Comparison of ENCODE assay signal across 27 mouse cellular contexts in the genomic region with DNA sequence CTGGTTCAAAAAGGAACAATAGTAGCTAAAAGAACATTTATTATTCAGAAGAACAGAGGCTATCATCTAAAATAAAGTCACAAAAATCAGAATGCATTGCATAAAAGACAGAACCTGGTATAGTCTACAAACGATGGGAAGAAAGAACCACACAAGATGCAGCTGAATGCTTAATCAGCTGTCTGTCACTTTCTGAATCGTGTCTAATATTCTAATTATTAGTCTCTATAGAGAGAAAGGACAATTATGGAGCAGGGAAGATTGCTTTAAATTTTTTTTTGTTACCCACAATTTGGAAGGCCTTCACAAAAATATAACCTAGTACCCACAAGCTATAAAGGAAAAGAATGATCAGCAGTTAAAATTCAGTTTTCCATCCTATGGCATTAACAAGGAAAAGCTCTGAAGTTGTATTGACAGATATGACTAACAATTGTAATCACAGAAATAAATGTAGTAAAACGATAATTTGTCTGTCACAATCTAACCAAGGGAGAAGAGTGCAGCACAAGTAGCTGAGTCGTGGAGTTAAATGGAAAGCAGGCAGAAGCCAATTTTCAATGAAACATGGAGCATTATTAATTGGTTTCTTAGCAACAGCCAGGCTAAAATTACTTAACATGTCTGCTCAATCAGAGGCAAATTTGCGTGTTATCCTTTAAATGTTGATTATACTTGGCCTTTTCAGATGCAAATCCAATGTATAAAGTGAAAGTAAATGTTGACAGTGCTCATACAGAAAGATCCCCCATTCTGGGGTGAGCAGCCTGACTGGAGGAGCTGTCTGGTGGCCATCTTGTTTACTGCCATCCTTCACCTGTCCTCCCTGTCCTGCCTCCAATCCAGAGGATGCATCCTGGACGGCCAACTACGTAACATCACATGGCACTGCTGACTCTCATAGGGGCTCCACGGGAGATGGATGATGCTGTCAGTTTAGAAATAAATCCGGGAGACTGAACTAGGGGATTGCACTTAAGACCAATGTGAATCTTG. TPM values are rescaled to one million over a fixed set of nuclear protein-coding genes. Genes with fewer than 3 reads are reported as not detected.
DNase-seq lines count a peak whose midpoint lies in the region; ATAC-seq lines count a peak whose summit lies in the region.
"Had no signal": no experiment of that assay in that cellular context is flagged by ENCODE, and none has a peak within 500 bp of the region (broad histone marks: within the 10 kb centered on the region; RNA-seq: fewer than 3 reads in every experiment).

No protein-coding gene starts in this region.

- no peak for ATAC-seq in hindbrain, embryonic 15.5 days (ENCODE audit: low FRiP score, low read depth)
- no peak for ATAC-seq in hindbrain, embryonic 14.5 days (ENCODE audit: low FRiP score)
- ATAC-seq in midbrain, embryonic 14.5 days (ENCODE audit: low FRiP score, low TSS enrichment), result no peak
- peak; percentile 83 for ATAC-seq in forebrain, embryonic 16.5 days
- ATAC-seq in megakaryocyte, adult 5-6 weeks (ENCODE audit: poor library complexity, severe bottlenecking), result no peak
- ATAC-seq: intestine, embryonic 16.5 days had no signal

- no peak overlapping the region for H3K9ac ChIP-seq in hindbrain, embryonic 15.5 days
- no peak overlapping the region for H3K9ac ChIP-seq in hindbrain, embryonic 14.5 days
- H3K9ac ChIP-seq in midbrain, embryonic 14.5 days (replicated peaks; ENCODE audit: low read length), result no peak overlapping the region
- H3K9ac ChIP-seq in forebrain, embryonic 16.5 days (replicated peaks; ENCODE audit: low read depth, low read length), result no peak overlapping the region; the same call in 1 of the 2 replicates
- H3K9ac ChIP-seq: heart, embryonic 13.5 days; limb, embryonic 12.5 days; liver, embryonic 15.5 days; lung, embryonic 15.5 days; neural tube, embryonic 13.5 days had no signal

- no peak overlapping the region for H3K4me3 ChIP-seq in hindbrain, embryonic 15.5 days
- H3K4me3 ChIP-seq in hindbrain, embryonic 14.5 days (replicated peaks; ENCODE audit: low read length), result no peak overlapping the region
- H3K4me3 ChIP-seq in midbrain, embryonic 14.5 days (replicated peaks; ENCODE audit: low read depth, low read length), result no peak overlapping the region
- no peak overlapping the region for H3K4me3 ChIP-seq in midbrain, embryonic 10.5 days
- H3K4me3 ChIP-seq in forebrain, embryonic 16.5 days (replicated peaks; ENCODE audit: low read length), result no peak overlapping the region
- H3K4me3 ChIP-seq: heart, embryonic 13.5 days; limb, embryonic 12.5 days; liver, embryonic 15.5 days; lung, embryonic 15.5 days; neural tube, embryonic 13.5 days had no signal

- peaks cover 5% of the 10 kb centered on the region; the same call in 1 of the 2 replicates for H3K4me1 ChIP-seq in hindbrain, embryonic 15.5 days (replicated peaks)
- peaks cover 11% of the 10 kb centered on the region for H3K4me1 ChIP-seq in hindbrain, embryonic 14.5 days (replicated peaks; ENCODE audit: control insufficient read depth, insufficient read depth, low read length)
- H3K4me1 ChIP-seq in midbrain, embryonic 14.5 days (ENCODE audit: control insufficient read depth, insufficient read depth, low read length), result peaks cover 3% of the 10 kb centered on the region; the same call in 1 of the 2 replicates
- H3K4me1 ChIP-seq in midbrain, embryonic 10.5 days, result peaks cover 11% of the 10 kb centered on the region
- peaks cover 15% of the 10 kb centered on the region for H3K4me1 ChIP-seq in forebrain, embryonic 16.5 days (replicated peaks; ENCODE audit: control insufficient read depth, insufficient read depth, low read length)
- H3K4me1 ChIP-seq: heart, embryonic 13.5 days; liver, embryonic 15.5 days; lung, embryonic 15.5 days; neural tube, embryonic 13.5 days had no signal

- no peak for DNase-seq in hindbrain, embryonic 14.5 days (ENCODE audit: low spot score)
- peak; percentile 34 for DNase-seq in midbrain, embryonic 14.5 days
- no peak for DNase-seq in midbrain, embryonic 10.5 days (ENCODE audit: low spot score)
- DNase-seq in yolk sac, embryonic 10.5 days (ENCODE audit: low spot score), result no peak
- DNase-seq: adrenal gland, adult 2 months; adrenal gland, postnatal 36 days; B cell, adult 2 months; cerebellum, adult 8-10 months; cerebellum, postnatal 25 days; heart, postnatal 10 days; kidney, adult 8-10 months; kidney, postnatal 4 days; layer of hippocampus, adult 9-11 months; right cerebral cortex, postnatal 4 days; thymus, adult 2 months; thymus, postnatal 36 days had no signal

- H3K27me3 ChIP-seq in hindbrain, embryonic 15.5 days, result no peaks in the 10 kb centered on the region
- H3K27me3 ChIP-seq in hindbrain, embryonic 14.5 days (ENCODE audit: control insufficient read depth, insufficient read depth, low read length), result no peaks in the 10 kb centered on the region; the same call in 1 of the 2 replicates
- no peaks in the 10 kb centered on the region for H3K27me3 ChIP-seq in midbrain, embryonic 14.5 days (ENCODE audit: control insufficient read depth, insufficient read depth, low read length)
- no peaks in the 10 kb centered on the region for H3K27me3 ChIP-seq in midbrain, embryonic 10.5 days (ENCODE audit: low read depth, poor library complexity, severe bottlenecking)
- no peaks in the 10 kb centered on the region for H3K27me3 ChIP-seq in forebrain, embryonic 16.5 days (replicated peaks; ENCODE audit: control insufficient read depth, insufficient read depth, low read length)
- H3K27me3 ChIP-seq: heart, embryonic 13.5 days; limb, embryonic 12.5 days; liver, embryonic 15.5 days; lung, embryonic 15.5 days; neural tube, embryonic 13.5 days had no signal

- WGBS in hindbrain, embryonic 15.5 days, result 46% methylated on average over 9 of the region's 9 CpGs
- 50% methylated on average over 9 of the region's 9 CpGs for WGBS in hindbrain, embryonic 14.5 days
- WGBS in midbrain, embryonic 14.5 days, result 63% methylated on average over 9 of the region's 9 CpGs
- WGBS in midbrain, embryonic 10.5 days, result 88% methylated on average over 9 of the region's 9 CpGs
- 40% methylated on average over 9 of the region's 9 CpGs for WGBS in forebrain, embryonic 16.5 days

- no peaks in the 10 kb centered on the region for H3K36me3 ChIP-seq in hindbrain, embryonic 15.5 days
- H3K36me3 ChIP-seq in hindbrain, embryonic 14.5 days (replicated peaks; ENCODE audit: control insufficient read depth, insufficient read depth), result no peaks in the 10 kb centered on the region
- no peaks in the 10 kb centered on the region for H3K36me3 ChIP-seq in midbrain, embryonic 14.5 days (ENCODE audit: control insufficient read depth, insufficient read depth, low read length)
- H3K36me3 ChIP-seq in midbrain, embryonic 10.5 days, result no peaks in the 10 kb centered on the region
- H3K36me3 ChIP-seq in forebrain, embryonic 16.5 days (ENCODE audit: control insufficient read depth, insufficient read depth), result no peaks in the 10 kb centered on the region
- H3K36me3 ChIP-seq: heart, embryonic 13.5 days; limb, embryonic 12.5 days; liver, embryonic 15.5 days; lung, embryonic 15.5 days; neural tube, embryonic 13.5 days had no signal

- H3K9me3 ChIP-seq in hindbrain, embryonic 15.5 days, result no peaks in the 10 kb centered on the region
- no peaks in the 10 kb centered on the region for H3K9me3 ChIP-seq in hindbrain, embryonic 14.5 days (ENCODE audit: control insufficient read depth, low read length)
- no peaks in the 10 kb centered on the region for H3K9me3 ChIP-seq in midbrain, embryonic 14.5 days (ENCODE audit: control insufficient read depth, low read length)
- no peaks in the 10 kb centered on the region for H3K9me3 ChIP-seq in midbrain, embryonic 10.5 days (replicated peaks)
- H3K9me3 ChIP-seq in forebrain, embryonic 16.5 days (ENCODE audit: control insufficient read depth, low read length), result no peaks in the 10 kb centered on the region
- H3K9me3 ChIP-seq: heart, embryonic 13.5 days; limb, embryonic 12.5 days; liver, embryonic 15.5 days; lung, embryonic 15.5 days; neural tube, embryonic 13.5 days had no signal

- H3K27ac ChIP-seq in hindbrain, embryonic 15.5 days (replicated peaks), result peak overlapping the region; percentile 42; the same call in 1 of the 2 replicates
- no peak overlapping the region for H3K27ac ChIP-seq in hindbrain, embryonic 14.5 days
- 0 out of 2 replicates have a peak overlapping the region, but pooled peaks have one; percentile 27 for H3K27ac ChIP-seq in midbrain, embryonic 14.5 days (replicated peaks; ENCODE audit: low read depth, low read length)
- H3K27ac ChIP-seq in midbrain, embryonic 10.5 days (replicated peaks), result no peak overlapping the region
- peak overlapping the region; percentile 66 for H3K27ac ChIP-seq in forebrain, embryonic 16.5 days (ENCODE audit: low read length)
- H3K27ac ChIP-seq: heart, embryonic 13.5 days; kidney, postnatal 0 days; limb, embryonic 12.5 days; liver, embryonic 15.5 days; lung, embryonic 15.5 days; neural tube, embryonic 13.5 days; stomach, postnatal 0 days had no signal

- no peak overlapping the region for H3K4me2 ChIP-seq in hindbrain, embryonic 15.5 days
- H3K4me2 ChIP-seq in hindbrain, embryonic 14.5 days (replicated peaks), result no peak overlapping the region
- H3K4me2 ChIP-seq in midbrain, embryonic 14.5 days (ENCODE audit: low read length), result no peak overlapping the region
- peak overlapping the region; percentile 9; the same call in 1 of the 2 replicates for H3K4me2 ChIP-seq in forebrain, embryonic 16.5 days (ENCODE audit: low read length)
- H3K4me2 ChIP-seq: heart, embryonic 13.5 days; limb, embryonic 12.5 days; liver, embryonic 15.5 days; lung, embryonic 15.5 days; neural tube, embryonic 13.5 days had no signal

RNA-seq across cellular contexts. Expression of gene Jazf1, which starts 53.7 kb away (rescaled TPM):
- 49.6 and 52.4 TPM in 2 replicates for polyA plus RNA-seq in hindbrain, embryonic 15.5 days (2015; fragmentation: Nextera tagmentation; extraction: Ambion mirVana)
- polyA plus RNA-seq in hindbrain, embryonic 14.5 days (2014; fragmentation: Nextera tagmentation; extraction: Ambion mirVana), result 56.2 and 67.9 TPM in 2 replicates
- 39.6 and 39.7 TPM in 2 replicates for polyA plus RNA-seq in midbrain, embryonic 14.5 days (2014; fragmentation: Nextera tagmentation; extraction: Ambion mirVana)
- polyA plus RNA-seq in midbrain, embryonic 10.5 days (2016; fragmentation: Nextera tagmentation; extraction: Ambion mirVana), result 3.4 and 5.7 TPM in 2 replicates
- polyA plus RNA-seq in forebrain, embryonic 16.5 days (2015; fragmentation: Nextera tagmentation; extraction: Ambion mirVana), result 37.0 and 37.9 TPM in 2 replicates
- 4.3 and 4.6 TPM in 2 replicates for total RNA-seq in megakaryocyte, adult 5-6 weeks (2015)
- 2.2 and 2.6 TPM in 2 replicates for total RNA-seq in megakaryocyte, adult 5-6 weeks (2017)

Comparison
In these comparisons a context has a peak if more than half of its experiments do, and no peak if none do; other contexts are left out.
1. H3K27ac ChIP-seq: peak in hindbrain, embryonic 15.5 days (single experiment), midbrain, embryonic 14.5 days (single experiment) and forebrain, embryonic 16.5 days (single experiment); none in hindbrain, embryonic 14.5 days (single experiment) and midbrain, embryonic 10.5 days (single experiment).